Mouse (Mus musculus) cerebellum, adult 2 months (tissue): ENCODE measurements around the gene Hint3.

ENCODE experiments used
- CTCF ChIP-seq: fragments of 200-500 bp; IDR thresholded peaks from 2 replicates; pipeline ENCODE4 v1.5.1; 2011; ENCODE audit warnings: low read depth, mild to moderate bottlenecking, control low read depth, low read length, moderate library complexity, borderline replicate concordance; ENCODE audit not compliant: insufficient read depth
- POLR2A ChIP-seq: fragments of 200-500 bp; IDR thresholded peaks from 2 replicates; pipeline ENCODE4 v1.6.1; 2011; ENCODE audit warnings: low read length, control low read depth, borderline replicate concordance; ENCODE audit not compliant: insufficient read depth

- no peak for TF ChIP-seq CTCF
- TF ChIP-seq POLR2A: no peak
Observed at GRCm38 (mm10) chr10:30566364-30566763, 63.1 kb downstream of the Hint3 start.
